Mouse (Mus musculus) ovary, postnatal 14 days (tissue): ENCODE data around the gene Zdhhc9.
"Not testable (repeated sequence)": the region's sequence is repeated elsewhere in the genome, so short reads cannot be mapped to it uniquely, and the experiment has no call there.

Experiments
- DNase-seq: peaks from one replicate; pipeline ENCODE4 v3.0.0; 2022; ENCODE audit warnings: low spot score

The Zdhhc9 gene

DNA sequence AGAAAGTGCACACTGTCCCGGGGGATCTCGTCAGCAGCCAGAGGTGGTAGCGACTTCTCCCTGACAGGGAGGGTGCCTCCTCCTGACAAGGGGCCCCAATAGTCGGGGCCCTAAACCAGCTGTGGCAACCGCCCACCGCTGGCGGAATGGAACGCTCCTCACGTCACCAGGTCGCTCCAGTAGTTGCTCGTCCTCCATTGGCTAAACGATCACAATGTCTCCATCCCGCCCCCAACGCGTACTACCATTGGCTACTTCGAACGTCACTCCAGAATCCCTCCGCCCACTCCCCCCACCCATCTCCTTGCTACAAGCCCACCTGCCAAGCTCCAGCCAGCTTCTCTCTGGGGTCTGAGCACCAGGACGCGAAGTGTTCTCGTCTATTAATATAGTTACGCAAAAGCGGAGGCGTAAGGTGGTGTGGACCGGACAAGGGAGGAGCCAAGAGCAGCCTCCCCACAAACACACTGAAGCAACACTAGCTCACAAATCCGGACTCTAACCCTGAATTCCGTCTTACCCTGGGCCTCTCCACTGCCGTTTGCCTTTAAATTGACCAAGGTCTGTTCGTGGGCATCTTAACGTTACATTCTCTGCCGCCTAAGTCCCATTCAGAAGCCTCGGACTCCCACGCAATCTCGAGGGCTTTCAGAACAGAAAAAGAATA is at the start of gene Zdhhc9:
Zdhhc9 (minus strand) TSS at position 360 of the 667 bp plus-strand sequence.
- DNase-seq, result peak; percentile 80

DNA sequence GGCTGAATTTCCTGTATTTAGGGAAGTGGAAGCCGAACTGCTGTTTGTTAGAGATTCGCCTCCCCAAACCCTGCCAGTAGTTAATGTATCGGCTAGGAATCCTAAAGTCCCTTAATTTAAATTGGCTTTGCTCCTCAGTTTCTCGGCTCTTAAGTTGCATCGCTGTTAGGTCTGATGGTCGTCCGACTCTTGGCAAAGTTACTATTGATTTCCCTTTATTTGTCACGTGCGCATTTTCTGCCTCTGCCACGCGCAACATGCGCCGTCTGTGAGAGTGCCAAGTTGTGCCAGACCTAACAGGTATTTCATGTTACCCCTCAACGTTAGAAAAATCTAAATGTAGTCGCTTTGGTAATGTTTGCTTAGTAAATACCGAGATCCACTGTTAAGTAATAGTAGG is 48.3 kb upstream of the Zdhhc9 start:
- DNase-seq, result no peak

DNA sequence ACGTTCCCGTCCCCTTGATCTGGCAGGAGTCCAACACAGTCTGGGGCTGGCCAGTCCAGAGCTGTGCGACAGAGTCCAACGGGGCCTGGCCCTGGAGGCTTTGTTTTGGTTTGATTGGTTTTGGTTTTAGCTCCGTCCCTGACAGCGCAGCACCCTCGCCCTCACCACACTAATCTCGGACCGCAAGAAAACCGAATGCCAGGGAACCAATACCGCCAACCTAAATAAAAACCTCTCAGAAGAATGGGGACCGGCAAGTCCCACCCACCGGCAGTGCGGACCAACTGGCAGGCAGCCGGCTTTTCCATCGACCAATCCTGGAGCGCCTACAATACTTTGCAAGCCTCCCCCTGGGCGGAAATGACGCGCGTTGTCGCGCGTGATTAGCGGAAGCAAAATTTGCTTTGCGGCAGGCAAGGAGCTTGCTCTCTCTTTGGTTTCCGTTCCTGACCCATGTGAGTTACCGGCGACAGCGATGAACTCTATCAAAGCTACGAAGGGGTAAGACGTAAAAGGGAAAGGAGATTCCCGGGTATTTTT is 47.9 kb upstream of the Zdhhc9 start, which contains the start of gene Utp14a:
Utp14a (plus strand) TSS at position 395 of the 540 bp plus-strand sequence.
- peak; percentile 90 for DNase-seq

DNA sequence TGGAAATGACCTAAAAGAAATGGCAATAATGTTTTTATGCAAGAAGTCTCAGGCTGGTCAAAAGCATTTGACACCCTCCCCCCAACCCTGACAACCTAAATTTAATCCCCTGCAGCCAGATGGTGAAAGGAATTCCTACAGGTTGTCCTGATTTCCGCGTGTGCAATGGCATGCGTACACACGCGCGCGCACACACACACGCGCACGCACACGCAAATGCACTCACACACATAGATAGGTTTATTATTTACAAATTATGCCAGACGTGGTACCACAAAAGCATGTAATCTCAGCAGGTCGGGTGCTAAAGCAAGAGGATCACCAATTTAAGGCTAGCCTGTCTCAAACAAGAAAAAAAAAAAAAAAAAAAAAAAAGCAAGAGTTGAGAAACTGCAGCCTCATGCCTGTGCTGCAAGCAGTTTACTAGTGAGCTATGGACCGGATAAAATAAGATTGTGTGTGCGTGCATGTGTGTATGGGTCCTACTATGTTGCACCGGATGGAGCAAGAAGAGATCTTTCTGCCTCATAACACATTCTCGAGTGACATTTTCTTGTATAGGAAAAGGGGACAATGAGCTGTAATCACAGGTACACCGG is 47.3 kb upstream of the Zdhhc9 start:
- DNase-seq, result no peak

DNA sequence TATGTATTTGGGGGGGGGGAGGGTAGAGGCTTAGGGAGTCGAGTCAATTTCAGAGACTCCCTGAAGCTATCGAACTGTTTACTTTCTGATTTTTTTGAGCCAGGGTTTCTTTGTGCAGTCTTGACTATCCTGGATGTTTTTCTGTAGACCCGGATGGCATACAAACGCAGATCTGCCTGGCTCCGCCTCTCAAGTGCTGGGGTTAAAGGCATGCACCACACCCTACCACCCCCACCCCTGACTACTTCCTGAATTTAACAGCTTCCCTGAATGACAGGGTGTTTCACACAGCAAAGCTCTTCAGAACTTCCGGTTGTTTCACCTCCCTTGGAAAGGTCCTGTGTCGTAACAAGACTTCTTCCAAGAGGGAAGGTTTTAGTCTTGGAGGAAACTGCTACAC is 25.7 kb upstream of the Zdhhc9 start:
- no peak for DNase-seq

DNA sequence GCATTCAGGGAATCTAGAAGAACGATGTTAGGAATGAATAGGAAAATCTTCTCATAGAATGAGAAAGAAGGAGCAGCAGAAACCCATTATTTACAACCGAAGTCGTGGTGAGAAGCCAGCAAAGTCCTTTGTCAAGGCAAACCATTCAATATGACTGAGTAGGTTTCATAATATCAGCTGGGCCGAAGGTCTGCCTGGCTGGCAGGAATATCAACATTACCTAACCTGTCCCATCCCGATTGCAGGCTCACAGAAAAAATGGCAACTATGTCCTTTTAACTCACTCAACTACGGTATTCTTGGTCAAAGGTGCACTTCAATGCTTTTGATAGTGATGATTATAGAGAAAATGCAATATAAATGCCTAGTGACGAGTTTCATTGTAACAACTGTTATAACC is 17.5 kb upstream of the Zdhhc9 start:
- DNase-seq, result no peak

DNA sequence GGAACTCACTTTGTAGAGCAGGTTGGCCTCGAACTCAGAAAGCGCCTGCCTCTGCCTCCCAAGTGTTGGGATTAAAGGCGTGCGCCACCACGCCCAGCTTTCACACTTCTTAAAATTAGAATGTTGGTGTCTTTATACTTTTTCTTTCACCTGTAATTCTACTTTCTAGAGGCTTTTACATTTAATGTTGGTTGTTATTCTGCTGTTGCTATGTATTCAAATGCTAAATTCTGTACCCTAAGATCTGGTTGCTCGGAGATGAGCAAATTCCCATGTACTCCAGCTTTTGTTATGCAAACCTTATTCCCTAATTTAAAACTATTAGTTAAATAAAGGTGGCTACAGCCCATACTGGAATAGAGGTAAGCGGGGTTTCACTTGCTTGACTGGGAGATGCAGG is 14.0 kb upstream of the Zdhhc9 start:
- no peak for DNase-seq

DNA sequence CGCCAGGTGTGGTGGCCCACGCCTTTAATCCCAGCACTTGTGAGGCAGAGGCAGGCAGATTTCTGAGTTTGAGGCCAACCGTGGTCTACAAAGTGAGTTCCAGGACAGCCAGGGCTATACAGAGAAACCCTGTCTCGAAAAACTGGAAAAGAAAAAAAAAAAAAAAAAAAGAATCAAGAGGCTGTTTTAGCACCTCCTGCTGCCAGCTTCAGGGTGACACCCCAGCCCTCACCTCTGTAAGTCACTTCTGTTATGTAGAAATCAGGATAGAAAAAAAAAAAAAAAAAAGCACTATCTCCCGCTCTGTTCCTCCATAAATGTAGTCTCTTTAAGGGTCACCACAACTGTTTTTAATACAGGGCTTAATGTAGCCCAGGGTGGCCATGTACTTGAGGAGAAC is 10.8 kb upstream of the Zdhhc9 start:
- DNase-seq, result no peak

DNA sequence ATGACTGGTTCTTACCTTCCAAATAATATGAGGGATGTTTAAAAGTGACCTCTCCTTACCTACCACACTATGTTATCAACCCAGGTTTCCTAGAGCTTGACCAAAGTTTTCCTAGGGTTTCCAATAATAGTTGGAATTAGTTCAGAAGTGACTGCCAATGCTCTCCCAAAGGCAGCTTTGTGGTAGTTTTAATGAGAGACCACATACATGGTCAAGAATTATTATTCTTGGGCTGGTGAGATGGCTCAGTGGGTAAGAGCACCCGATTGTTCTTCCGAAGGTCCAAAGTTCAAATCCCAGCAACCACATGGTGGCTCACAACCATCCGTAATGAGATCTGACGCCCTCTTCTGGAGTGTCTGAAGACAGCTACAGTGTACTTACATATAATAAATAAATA is 1.1 kb upstream of the Zdhhc9 start:
- not testable (repeated sequence) for DNase-seq

DNA sequence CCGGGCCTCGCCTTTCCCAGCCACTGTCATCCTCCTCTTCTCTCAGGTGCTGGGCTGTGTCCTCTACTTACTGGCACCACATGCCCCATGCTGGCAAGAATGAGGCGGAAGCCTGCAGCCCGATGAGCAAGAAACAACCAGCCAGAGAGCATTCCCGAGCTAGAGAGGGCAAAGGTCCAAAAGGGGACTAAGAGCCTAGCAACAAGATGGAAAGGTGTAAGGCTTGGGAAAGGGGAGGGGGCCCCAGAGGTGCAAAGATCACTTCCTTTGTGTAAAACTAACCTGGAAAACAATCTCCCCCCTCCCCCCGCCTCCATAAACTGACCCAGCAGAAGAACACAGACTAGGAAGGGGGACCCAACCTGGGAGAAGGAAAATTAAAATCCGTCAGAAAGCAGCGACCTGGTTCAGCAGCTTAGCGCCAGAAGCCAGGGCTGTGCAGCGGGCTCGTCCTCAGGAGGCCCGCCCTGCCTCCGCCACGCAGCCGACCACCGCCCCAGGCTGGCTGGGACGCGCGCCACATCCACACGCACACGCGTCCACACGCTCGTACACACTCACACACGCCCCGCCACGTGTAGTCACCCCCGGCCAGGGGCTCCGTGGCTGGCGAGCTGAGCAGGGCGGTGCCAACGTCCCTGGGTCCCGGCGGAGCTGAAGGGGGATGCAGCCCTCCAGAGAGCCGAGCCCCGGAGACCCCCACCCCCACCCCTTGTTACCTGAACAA is 754 bp downstream of the Zdhhc9 start:
- DNase-seq, result peak; percentile 1

DNA sequence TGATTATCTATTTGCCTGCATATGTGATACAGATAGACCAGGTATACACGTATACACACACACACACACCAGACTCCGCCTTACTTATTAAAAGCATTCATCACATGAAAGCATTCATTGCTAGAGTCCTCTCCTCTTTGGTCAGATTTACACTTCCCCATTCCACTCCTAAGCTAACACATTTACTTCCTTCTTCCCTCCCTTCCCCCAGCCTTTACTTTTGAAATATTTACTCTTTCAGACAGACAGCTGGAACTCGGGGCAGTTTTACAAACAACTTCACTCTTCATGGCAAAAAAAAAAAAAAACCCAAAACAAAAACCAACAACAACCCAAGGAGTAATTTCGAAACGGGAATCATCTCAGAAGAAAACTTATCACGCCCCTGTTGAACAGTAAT is 4.2 kb downstream of the Zdhhc9 start:
- DNase-seq, result no peak

DNA sequence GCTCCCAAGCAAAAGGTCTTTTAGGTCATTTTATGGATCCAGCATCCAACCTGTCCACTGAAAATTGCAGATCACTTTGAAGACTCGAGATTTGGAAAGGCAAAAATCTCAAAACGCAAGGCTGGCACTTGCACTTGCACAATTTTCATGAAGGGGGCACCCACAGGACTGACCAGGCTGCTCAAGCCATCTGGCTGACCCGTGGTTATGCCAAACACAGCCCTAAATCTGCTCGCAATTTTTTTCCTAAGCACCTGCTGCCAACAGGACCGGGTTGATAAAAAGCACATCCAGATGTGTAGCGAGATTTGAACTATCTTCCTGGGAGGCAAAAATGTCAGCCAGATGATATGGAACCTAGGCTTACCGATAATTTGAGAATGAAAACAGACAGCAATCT is 4.9 kb downstream of the Zdhhc9 start:
- DNase-seq, result no peak

DNA sequence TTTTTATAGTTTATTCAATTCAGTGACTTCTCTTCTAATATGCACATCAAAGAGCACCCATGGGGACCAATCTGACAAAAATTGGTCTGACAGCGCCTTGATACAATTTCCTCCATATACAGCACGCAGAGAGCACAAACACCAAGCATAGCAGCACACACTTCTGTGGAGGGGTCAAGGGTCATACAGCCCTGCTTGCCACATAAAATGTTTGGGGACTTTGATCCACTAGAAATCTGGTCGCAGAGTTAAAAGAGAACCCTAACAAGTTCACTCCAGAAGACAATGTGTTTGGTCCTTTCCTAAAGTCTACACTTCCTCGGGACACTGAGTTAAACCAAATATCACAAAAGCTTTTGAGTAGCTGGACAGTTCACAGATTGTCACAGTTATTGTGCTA is 5.7 kb downstream of the Zdhhc9 start:
- DNase-seq, result no peak

DNA sequence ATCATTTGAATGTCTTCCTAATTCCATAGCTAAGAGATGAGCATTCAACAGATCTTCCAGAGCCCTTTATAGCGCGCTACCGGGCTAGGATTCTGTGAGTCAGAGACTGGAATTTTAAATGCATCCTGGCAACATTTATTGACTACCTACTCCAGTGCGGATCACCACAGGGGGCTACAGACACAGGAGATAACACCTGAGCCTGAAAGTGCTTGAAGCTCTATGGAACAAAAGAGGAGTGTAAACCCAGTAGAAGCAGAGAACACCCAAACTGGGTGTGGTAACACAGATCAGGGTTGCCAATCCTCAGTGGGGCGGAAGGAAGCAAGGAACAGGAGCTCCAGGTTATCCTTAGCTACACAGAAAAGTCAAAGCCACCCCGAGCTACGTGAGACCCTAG is 6.2 kb downstream of the Zdhhc9 start:
- DNase-seq, result no peak

DNA sequence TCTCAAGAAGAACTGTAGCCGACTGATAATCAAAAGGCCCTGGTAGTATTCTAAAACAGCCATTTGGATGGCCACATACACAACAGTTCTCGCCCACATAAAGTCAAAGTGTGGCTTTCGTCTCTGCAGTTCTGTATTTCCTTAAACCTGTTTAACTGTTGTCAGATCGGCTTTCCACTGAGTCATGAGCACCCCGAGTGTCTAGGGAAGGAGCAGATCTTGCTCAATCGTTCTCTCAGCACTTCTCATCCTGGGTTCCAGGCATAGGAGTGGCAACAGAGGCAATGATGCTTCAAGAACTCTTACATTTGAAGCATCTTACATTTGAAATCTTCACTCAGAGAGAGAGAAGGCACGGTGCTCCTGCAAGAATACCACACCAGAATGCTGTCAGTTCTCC is 6.7 kb downstream of the Zdhhc9 start:
- no peak for DNase-seq

DNA sequence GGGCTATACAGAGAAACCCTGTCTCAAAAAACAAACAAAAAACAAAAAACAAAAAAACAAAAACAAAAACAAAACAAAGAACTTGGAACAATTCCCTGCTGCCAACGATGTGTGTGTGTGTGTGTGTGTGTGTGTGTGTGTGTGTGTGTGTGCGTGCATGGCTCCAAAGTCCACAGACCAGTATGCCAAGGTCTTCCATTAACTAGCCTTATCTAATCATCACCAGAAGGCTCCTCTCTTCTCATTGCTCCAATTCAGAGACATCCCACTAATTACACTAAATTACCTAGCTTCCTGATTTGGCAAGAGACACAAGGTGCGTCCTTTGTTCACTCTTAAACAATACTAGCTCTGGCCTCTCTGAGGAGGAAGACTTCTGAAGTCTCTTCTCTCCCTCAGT is 8.0 kb downstream of the Zdhhc9 start:
- DNase-seq, result no peak

DNA sequence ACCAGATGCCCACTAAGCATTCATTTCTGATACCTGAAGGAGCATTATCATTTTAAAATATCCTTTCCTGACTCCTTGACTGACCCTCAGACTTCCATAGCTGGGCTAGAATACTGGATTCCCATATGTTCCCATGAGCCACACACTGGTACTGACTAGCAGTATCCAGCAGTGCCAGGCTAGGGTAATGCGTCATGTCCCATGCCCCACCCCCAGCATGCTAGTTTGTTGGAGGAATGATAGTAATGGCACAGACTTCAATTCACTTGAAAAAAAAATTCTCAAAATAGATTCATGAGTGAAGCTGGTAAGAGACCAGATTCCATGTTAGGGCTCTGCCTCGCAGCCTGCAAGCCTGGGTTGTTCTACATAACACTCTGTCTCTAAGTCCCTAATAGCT is 9.7 kb downstream of the Zdhhc9 start:
- DNase-seq, result no peak

DNA sequence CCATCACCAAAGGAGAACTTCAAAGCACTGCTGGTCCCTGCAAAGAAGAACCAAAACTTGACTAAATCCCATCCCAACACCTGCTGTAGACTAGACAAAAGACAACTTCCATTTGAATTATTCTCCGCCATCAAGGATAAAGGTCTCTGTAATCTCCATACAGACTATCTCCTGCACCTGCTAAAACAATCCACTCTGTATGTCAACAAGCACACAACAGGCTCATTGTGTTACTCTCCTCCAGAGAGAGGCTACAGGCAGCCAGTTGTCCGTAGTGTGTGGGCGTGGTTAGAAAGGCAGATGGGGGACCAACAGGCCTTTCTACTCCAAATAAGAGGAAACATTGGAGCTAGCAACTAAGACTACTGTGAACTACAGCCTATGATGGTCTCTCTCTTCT is 10.8 kb downstream of the Zdhhc9 start:
- DNase-seq, result no peak

DNA sequence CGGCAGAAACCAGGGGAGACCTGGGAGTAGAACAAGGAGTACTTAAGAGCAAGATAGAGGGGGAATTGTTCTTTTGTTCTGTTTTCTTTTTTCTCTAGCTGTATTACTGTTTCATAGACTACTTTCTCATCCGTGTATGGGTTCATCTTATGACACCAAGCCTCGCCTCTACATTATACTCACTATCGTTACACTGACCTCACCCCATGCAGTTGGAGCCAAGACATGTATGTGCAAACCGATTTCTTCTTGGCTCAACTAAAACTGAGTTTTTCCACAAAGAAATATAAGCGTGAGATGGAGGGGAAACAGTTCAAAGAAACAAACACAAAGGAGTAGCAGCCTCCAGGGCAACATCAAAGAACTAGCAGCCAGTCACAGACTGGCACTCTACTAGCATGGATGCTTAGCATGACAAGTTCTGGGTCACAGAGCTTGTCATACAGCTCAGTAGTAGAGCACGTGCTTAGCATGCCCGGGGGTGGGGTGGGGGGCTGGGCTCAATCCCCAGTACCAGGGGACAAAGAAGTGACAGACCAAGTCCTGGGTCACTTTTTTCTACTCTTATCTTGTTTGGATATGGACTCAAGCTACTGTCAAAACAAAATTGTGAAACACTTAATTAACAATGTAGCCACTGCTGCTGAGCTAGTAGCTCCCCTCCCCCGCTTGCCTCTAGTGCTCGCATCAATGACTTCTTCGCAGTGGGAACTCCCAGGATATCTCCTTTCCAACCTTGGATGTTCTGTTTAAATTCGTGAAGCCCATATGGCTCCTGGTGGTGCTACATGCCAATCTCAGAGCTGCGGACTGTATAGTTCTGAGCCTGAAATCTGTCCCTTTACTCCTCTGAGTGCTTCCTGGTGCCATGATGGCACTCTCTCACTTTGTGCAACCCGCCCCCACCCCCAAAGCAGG is 15.2 kb downstream of the Zdhhc9 start:
- DNase-seq, result no peak

DNA sequence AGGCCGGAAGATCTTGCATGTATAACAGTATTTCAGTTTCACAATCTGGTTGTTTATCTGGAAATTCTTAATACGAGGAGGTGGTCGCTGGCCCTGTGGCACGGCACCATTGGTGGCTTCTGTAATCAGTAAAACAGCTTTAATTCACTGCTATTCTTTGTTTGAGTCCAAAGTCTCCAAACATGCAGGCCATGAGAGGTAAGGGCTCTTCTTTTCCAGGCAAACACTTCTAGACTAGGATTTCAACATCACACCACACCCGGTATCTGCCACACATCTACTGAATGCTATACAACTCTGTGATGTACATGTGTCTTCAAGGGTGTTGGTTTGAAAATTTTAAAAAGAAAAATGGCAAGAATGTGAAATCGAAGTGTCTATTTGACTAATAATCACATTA is 17.4 kb downstream of the Zdhhc9 start:
- no peak for DNase-seq

DNA sequence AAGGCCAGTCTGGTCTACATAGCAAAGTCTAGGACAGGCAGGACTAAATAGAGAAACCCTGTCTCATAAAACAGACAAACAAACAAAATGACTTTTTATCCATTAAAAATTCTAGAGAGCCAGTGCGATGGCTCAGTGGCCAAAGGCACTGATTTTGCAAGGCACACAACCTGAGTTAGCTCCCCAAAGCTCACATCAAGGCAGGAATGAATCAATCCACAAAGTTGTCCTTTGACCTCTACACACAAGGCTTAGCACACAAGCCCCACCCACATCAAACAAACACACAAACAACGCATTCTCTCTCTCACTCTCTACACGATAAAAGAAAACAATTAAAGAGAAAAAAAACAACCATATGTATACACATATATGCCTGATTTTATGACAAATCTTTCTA is 24.0 kb downstream of the Zdhhc9 start:
- no peak for DNase-seq

DNA sequence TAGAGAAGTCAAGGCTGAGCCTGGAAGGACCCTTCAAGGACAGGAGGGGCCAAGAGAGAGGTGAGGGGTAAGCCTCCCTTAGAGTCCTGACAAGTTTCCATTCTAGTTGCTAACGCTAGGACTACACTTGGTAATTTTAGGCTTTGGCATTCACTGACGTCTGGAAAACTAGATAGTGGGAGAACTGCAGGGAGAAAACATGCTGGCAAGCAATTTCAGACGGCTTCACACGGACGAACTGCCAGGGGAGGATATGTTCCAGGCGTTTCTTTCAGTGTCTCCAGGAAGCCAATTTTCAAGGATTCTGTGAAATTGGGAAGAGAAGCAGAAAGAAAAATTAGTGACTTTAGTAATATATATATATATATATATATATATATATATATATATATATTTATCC is 26.8 kb downstream of the Zdhhc9 start:
- no peak for DNase-seq
